Mouse (Mus musculus) lung, postnatal 0 days (tissue): Measurements from ENCODE around the gene Ublcp1. TPM values are rescaled to one million over a fixed set of nuclear protein-coding genes. Genes with fewer than 3 reads are reported as not detected.
A peak's percentile ranks its signal among the peaks of the same experiment; 100 is the strongest.

Experiments
- ATAC-seq: fragments of 200-750 bp; cut with Nextera tagmentation; 2 replicates; pipeline ENCODE4 v1.8.0; 2017; ENCODE audit warnings: moderate library complexity
- DNase-seq: peaks from one replicate; pipeline ENCODE4 v3.0.0-alpha.2; 2016; ENCODE audit warnings: low spot score
- H3K27ac ChIP-seq: fragments of 300-500 bp; sonication (generic); 2 replicates; pipeline ENCODE4 v1.5.1; 2014; ENCODE audit warnings: antibody characterized with exemption, mild to moderate bottlenecking, low read length, mixed read lengths
- H3K27me3 ChIP-seq: fragments of 300-500 bp; sonication (generic); replicated peaks from 2 replicates; pipeline ENCODE4 v1.6.1; 2014; ENCODE audit warnings: low read length, mixed read lengths; ENCODE audit not compliant: insufficient read depth
- H3K36me3 ChIP-seq: fragments of 300-500 bp; sonication (generic); 2 replicates; pipeline ENCODE4 v1.6.1; 2014; ENCODE audit warnings: low read length, mixed read lengths; ENCODE audit not compliant: insufficient read depth
- H3K4me1 ChIP-seq: fragments of 300-500 bp; sonication (generic); 2 replicates; pipeline ENCODE4 v1.6.1; 2014; ENCODE audit warnings: antibody characterized with exemption, low read depth, low read length, mixed read lengths; ENCODE audit not compliant: insufficient read depth
- H3K4me2 ChIP-seq: fragments of 300-500 bp; sonication (generic); replicated peaks from 2 replicates; pipeline ENCODE4 v1.6.1; 2014; ENCODE audit warnings: low read depth, mild to moderate bottlenecking, low read length, moderate library complexity, mixed read lengths
- H3K4me3 ChIP-seq: fragments of 300-500 bp; sonication (generic); 2 replicates; pipeline ENCODE4 v1.5.1; 2014; ENCODE audit warnings: low read depth, low read length
- H3K9ac ChIP-seq: fragments of 300-500 bp; sonication (generic); replicated peaks from 2 replicates; pipeline ENCODE4 v1.6.1; 2014; ENCODE audit warnings: low read depth, mild to moderate bottlenecking
- H3K9me3 ChIP-seq: fragments of 300-500 bp; sonication (generic); 2 replicates; pipeline ENCODE4 v1.6.1; 2016; ENCODE audit warnings: low read length, mixed read lengths
- CTCF ChIP-seq: IDR thresholded peaks from 2 replicates; pipeline ENCODE4 v1.5.1; 2016; ENCODE audit warnings: antibody characterized with exemption, mild to moderate bottlenecking
- EP300 ChIP-seq: IDR thresholded peaks from 2 replicates; pipeline ENCODE4 v1.6.1; 2016; ENCODE audit warnings: antibody characterized with exemption, mild to moderate bottlenecking, control low read depth
- WGBS: fragments of 180-500 bp; shearing (Covaris S2); extraction: QIAGEN DNeasy Blood & Tissue Kit; methylation state at CpG from one replicate; pipeline ENCODE4 v1.1.7; 2014; 5-methylcytosine and 5-hydroxymethylcytosine counted together
- polyA plus RNA-seq: library from polyadenylated mRNA; unstranded; fragments of >200 nt; fragmentation: Nextera tagmentation; extraction: Ambion mirVana; gene quantifications from 2 replicates; pipeline ENCODE4 v1.2.1, GENCODE M21; 2015

The Ublcp1 gene
- polyA plus RNA-seq, 1 experiment from 2014 or later = 60.5 TPM

DNA sequence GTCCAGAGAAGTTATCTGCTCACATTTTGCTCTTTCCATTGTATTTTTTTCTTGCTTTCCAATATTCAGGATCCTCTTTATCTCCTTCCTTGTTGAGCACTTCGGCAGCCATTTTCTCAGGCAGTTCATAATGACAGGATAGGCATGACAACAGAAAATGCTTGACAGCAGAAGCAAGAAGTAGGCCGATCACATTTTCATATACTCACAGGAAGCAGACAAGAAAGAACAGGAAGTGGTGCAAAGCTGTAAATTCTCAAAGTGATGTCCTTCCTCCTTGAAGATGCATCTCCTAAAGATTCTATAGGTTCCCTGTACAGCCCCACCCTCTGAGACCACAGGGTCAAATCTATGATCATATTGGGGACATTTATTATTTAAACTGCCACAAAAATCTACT, 6.1 kb upstream of the Ublcp1 start:
- H3K4me1 ChIP-seq = peaks cover 5% of the 10 kb centered on the region; the same call in 1 of the 2 replicates
- DNase-seq = no peak
- H3K4me3 ChIP-seq = no peak overlapping the region
- 55% methylated on average over 2 of the region's 2 CpGs for WGBS
- TF ChIP-seq EP300 = no peak
- TF ChIP-seq CTCF = no peak
- H3K36me3 ChIP-seq = no peaks in the 10 kb centered on the region
- H3K9me3 ChIP-seq = no peaks in the 10 kb centered on the region
- H3K9ac ChIP-seq = no peak overlapping the region
- H3K4me2 ChIP-seq = no peak overlapping the region
- ATAC-seq = no peak
- no peak overlapping the region for H3K27ac ChIP-seq
- H3K27me3 ChIP-seq = no peaks in the 10 kb centered on the region

GRCm38 (mm10) chr11:44475467-44475866, 5.2 kb upstream of the Ublcp1 start:
- Histone ChIP-seq H3K27me3 (no peaks in the 10 kb centered on the region), H3K9ac (no peak overlapping the region), H3K9me3 (no peaks in the 10 kb centered on the region), H3K27ac (no peak overlapping the region), H3K4me3 (no peak overlapping the region), H3K4me1 (peaks cover 8% of the 10 kb centered on the region; the same call in 1 of the 2 replicates), H3K36me3 (no peaks in the 10 kb centered on the region), H3K4me2 (no peak overlapping the region)
- ATAC-seq (no peak), DNase-seq (no peak)
- TF ChIP-seq CTCF (no peak), EP300 (no peak)
- 62% methylated on average over 3 of the region's 3 CpGs for WGBS

DNA sequence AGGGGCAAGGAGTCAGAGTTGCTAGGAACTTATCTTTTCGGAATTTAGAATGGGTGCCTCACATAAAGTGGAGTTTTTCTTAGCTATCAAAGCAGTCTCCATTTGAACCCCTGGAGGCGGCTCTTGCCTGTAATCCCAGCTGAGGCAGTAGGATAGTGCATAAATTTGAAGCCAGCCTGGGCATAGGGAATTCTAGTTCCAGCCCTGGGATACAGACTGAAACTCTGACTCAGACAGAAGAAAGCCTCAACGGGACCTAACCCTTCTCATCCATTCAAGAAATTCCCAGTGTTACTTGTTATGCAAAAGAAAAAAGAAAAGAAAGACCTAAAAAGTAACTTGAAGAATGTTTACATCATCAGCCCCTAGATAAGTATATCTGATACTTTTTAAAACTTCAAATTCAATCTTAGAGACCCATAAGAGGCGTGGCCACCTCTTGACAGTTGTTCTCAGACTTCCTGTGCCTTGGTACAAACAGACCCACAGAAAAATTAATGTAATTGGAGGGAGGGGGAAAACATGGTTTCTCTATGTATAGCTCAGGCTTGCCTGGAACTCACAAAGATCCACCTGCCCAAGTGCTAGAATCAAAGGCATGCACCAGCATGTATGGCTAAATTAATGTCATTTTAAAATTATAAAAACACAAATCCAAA, 1.2 kb upstream of the Ublcp1 start:
- DNase-seq = peak; percentile 19
- H3K9ac ChIP-seq = peak overlapping the region; percentile 84
- TF ChIP-seq EP300 (no peak), CTCF (no peak)
- peak overlapping the region; percentile 93 for H3K4me3 ChIP-seq
- H3K4me2 ChIP-seq = peak overlapping the region; percentile 85
- ATAC-seq = no peak
- peak overlapping the region; percentile 97 for H3K27ac ChIP-seq
- no peaks in the 10 kb centered on the region for H3K36me3 ChIP-seq
- H3K9me3 ChIP-seq = no peaks in the 10 kb centered on the region
- no peaks in the 10 kb centered on the region for H3K27me3 ChIP-seq
- 6% methylated on average over 4 of the region's 4 CpGs for WGBS
- H3K4me1 ChIP-seq = peaks cover 8% of the 10 kb centered on the region; the same call in 1 of the 2 replicates

- H3K9me3 ChIP-seq = no peaks in the 10 kb centered on the region
- peak overlapping the region; percentile 85 for H3K4me2 ChIP-seq
- peaks cover 8% of the 10 kb centered on the region; the same call in 1 of the 2 replicates for H3K4me1 ChIP-seq
- H3K27ac ChIP-seq = peak overlapping the region; percentile 97
- H3K4me3 ChIP-seq = peak overlapping the region; percentile 93
- H3K27me3 ChIP-seq = no peaks in the 10 kb centered on the region
- TF ChIP-seq EP300 (peak; percentile 55; the same call in 1 of the 2 replicates), CTCF (peak; percentile 24; the same call in 1 of the 2 replicates)
- DNase-seq = peak; percentile 65
- peak overlapping the region; percentile 84 for H3K9ac ChIP-seq
- 1% methylated on average over 59 of the region's 59 CpGs for WGBS
- no peaks in the 10 kb centered on the region for H3K36me3 ChIP-seq
- peak; percentile 61 for ATAC-seq
Observed at GRCm38 (mm10) chr11:44469646-44470431, 459 bp downstream of the Ublcp1 start.

DNA sequence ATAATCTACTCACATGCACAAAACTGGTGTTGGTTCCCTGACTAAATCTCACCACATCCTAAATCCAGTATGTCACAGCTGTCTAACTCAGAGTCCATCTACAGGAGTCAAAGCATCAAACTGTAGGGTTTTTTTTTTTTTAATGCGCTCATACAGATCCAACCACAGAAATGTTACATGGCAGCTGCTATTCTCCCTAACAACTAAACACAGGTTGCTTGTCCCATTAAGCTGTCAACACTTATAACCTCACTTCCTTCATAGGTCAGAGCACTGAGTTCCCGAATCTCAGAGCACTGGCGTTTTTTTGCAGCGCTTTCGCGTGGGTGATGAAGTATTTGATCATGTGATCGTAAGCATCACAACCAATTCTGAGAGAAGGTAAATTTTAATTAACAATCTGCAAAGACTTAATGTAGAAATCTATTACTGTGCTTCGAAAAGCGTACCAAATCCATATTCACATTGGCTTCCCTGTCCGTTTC, 1.9 kb downstream of the Ublcp1 start:
- H3K9me3 ChIP-seq = no peaks in the 10 kb centered on the region
- ATAC-seq = no peak
- 78% methylated on average over 10 of the region's 10 CpGs for WGBS
- TF ChIP-seq CTCF = no peak
- no peak for TF ChIP-seq EP300
- H3K36me3 ChIP-seq = peaks cover 6% of the 10 kb centered on the region; the same call in 1 of the 2 replicates
- no peak for DNase-seq
- no peak overlapping the region for H3K4me3 ChIP-seq
- H3K27ac ChIP-seq = no peak overlapping the region
- peaks cover 8% of the 10 kb centered on the region; the same call in 1 of the 2 replicates for H3K4me1 ChIP-seq
- no peak overlapping the region for H3K4me2 ChIP-seq
- H3K27me3 ChIP-seq = no peaks in the 10 kb centered on the region
- no peak overlapping the region for H3K9ac ChIP-seq

GRCm38 (mm10) chr11:44466949-44467442, 3.3 kb downstream of the Ublcp1 start:
- WGBS = 81% methylated on average over 6 of the region's 6 CpGs
- H3K9me3 ChIP-seq = no peaks in the 10 kb centered on the region
- H3K9ac ChIP-seq = no peak overlapping the region
- no peak for TF ChIP-seq EP300
- no peak for TF ChIP-seq CTCF
- H3K4me1 ChIP-seq = peaks cover 8% of the 10 kb centered on the region; the same call in 1 of the 2 replicates
- no peak for ATAC-seq
- H3K36me3 ChIP-seq = peaks cover 6% of the 10 kb centered on the region; the same call in 1 of the 2 replicates
- no peak overlapping the region for H3K27ac ChIP-seq
- H3K4me2 ChIP-seq = no peak overlapping the region
- DNase-seq = no peak
- H3K4me3 ChIP-seq = no peak overlapping the region
- H3K27me3 ChIP-seq = no peaks in the 10 kb centered on the region
